In the genomic region with DNA sequence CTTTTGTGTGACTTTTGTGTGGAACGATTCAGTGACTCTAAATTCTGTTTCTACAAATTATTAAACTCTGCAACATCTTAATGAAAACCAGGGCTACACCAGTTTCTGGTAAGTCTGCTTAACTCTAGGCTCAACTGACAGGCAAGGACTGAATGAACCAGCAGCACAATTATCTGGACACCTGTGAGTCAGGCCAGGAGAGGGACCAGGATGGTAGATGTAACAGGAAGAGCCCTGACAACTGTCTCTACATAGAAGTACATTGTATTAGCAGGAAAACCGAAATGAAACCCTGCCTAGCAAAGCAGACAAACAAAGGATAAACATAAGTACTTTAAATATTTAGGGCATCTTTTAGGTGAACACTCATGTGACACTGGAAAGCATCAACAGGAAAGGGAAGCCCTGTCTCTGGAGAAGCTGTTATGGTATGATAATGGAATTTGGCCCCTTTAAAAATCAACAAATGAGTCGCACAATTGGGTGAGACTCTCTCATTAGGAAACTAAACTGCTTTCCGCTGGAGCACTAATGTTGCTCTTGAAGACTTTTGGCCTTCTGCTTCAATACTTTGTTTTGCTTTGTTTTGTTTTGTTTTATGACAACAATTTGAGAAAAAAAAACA, we compare ENCODE assay signal across 9 mouse cellular contexts. TPM values are rescaled to one million over a fixed set of nuclear protein-coding genes. Genes with fewer than 3 reads are reported as not detected.
DNase-seq lines count a peak whose midpoint lies in the region; ATAC-seq and TF ChIP-seq lines count a peak whose summit lies in the region.
"Had no signal": no experiment of that assay in that cellular context is flagged by ENCODE, and none has a peak within 500 bp of the region (broad histone marks: within the 10 kb centered on the region; RNA-seq: fewer than 3 reads in every experiment).

No protein-coding gene starts in this region.

- no peak for TF ChIP-seq POLR2A in MEL (IDR thresholded peaks at IDR 0.05; ENCODE audit: control insufficient read depth in 1 of 2, insufficient read depth in 1 of 2, low read depth in 1 of 2, low read length in 2 of 2, poor library complexity in 1 of 2)

- H3K4me3 ChIP-seq in MEL (ENCODE audit: control insufficient read depth in 1 of 2, insufficient read depth in 1 of 2, low read depth in 2 of 2, low read length in 2 of 2) = peak overlapping the region; percentile 44 to 82
- peak overlapping the region; percentile 94 for H3K4me3 ChIP-seq in hindbrain, embryonic 15.5 days
- peak overlapping the region; percentile 80 for H3K4me3 ChIP-seq in midbrain, embryonic 10.5 days

- peaks cover 0 to 41% of the 10 kb centered on the region in 2 experiments; a peak in 2 of 4 replicates for H3K36me3 ChIP-seq in MEL (ENCODE audit: control insufficient read depth in 1 of 2, insufficient read depth in 2 of 2, low read length in 2 of 2)
- no peaks in the 10 kb centered on the region for H3K36me3 ChIP-seq in hindbrain, embryonic 15.5 days
- H3K36me3 ChIP-seq in midbrain, embryonic 10.5 days = peaks cover 2% of the 10 kb centered on the region; the same call in 1 of the 2 replicates

- H3K9ac ChIP-seq in MEL (ENCODE audit: control insufficient read depth, low read depth, low read length, poor library complexity, severe bottlenecking) = peak overlapping the region; percentile 92
- H3K9ac ChIP-seq in hindbrain, embryonic 15.5 days = no peak overlapping the region

- WGBS in hindbrain, embryonic 15.5 days = 34% methylated on average over 4 of the region's 4 CpGs
- WGBS in midbrain, embryonic 10.5 days = 57% methylated on average over 4 of the region's 4 CpGs

- TF ChIP-seq RAD21 in MEL (IDR thresholded peaks at IDR 0.05; ENCODE audit: low read depth, low read length) = no peak

- ATAC-seq in hindbrain, embryonic 15.5 days (ENCODE audit: low FRiP score, low read depth) = no peak

- H3K27me3 ChIP-seq in MEL (ENCODE audit: control insufficient read depth in 1 of 2, insufficient read depth in 2 of 2, low read length in 2 of 2) = no peaks in the 10 kb centered on the region
- no peaks in the 10 kb centered on the region for H3K27me3 ChIP-seq in hindbrain, embryonic 15.5 days
- H3K27me3 ChIP-seq in midbrain, embryonic 10.5 days (ENCODE audit: low read depth, poor library complexity, severe bottlenecking) = no peaks in the 10 kb centered on the region

- DNase-seq in MEL (ENCODE audit: low read depth, low spot score) = peak; percentile 72
- DNase-seq in c-Kit-positive CD71-positive TER-119-positive erythroid progenitor cells, embryonic 14.5 days (ENCODE audit: low spot score) = peak; percentile 27
- no peak for DNase-seq in midbrain, embryonic 10.5 days (ENCODE audit: low spot score)
- no peak for DNase-seq in left cerebral cortex, adult 9 months (ENCODE audit: low spot score in 2 of 2)
- DNase-seq in kidney, adult 8-10 months = no peak
- DNase-seq in ovary, postnatal 10 days (ENCODE audit: low spot score) = no peak
- DNase-seq: cerebellum, postnatal 25 days; right cerebral cortex, postnatal 25 days had no signal

- TF ChIP-seq CTCF in MEL (IDR thresholded peaks at IDR 0.05 in 2 of 3, conservative IDR thresholded peaks at IDR 0.05 in 1 of 3; ENCODE audit: control insufficient read depth in 1 of 3, insufficient read depth in 1 of 3, low read depth in 2 of 3, low read length in 3 of 3, poor library complexity in 1 of 3, severe bottlenecking in 1 of 3) = no peak

- H3K27ac ChIP-seq in MEL (ENCODE audit: control insufficient read depth, low read depth, low read length) = peak overlapping the region; percentile 58
- no peak overlapping the region for H3K27ac ChIP-seq in hindbrain, embryonic 15.5 days (replicated peaks)
- H3K27ac ChIP-seq in midbrain, embryonic 10.5 days (replicated peaks) = no peak overlapping the region

- peak overlapping the region; percentile 83 for H3K4me2 ChIP-seq in hindbrain, embryonic 15.5 days

- peak; percentile 55 to 73; a peak in 3 of 4 replicates for TF ChIP-seq EP300 in MEL (IDR thresholded peaks at IDR 0.05; ENCODE audit: low read depth in 1 of 2, low read length in 2 of 2)

- H3K79me2 ChIP-seq in MEL (ENCODE audit: control insufficient read depth, insufficient read depth, low read length, poor library complexity) = peaks cover 38% of the 10 kb centered on the region

- H3K4me1 ChIP-seq in MEL (ENCODE audit: control insufficient read depth in 1 of 2, insufficient read depth in 2 of 2, low read length in 2 of 2) = peaks cover 11 to 24% of the 10 kb centered on the region in 2 experiments
- peaks cover 47% of the 10 kb centered on the region for H3K4me1 ChIP-seq in hindbrain, embryonic 15.5 days (replicated peaks)
- H3K4me1 ChIP-seq in midbrain, embryonic 10.5 days = peaks cover 43% of the 10 kb centered on the region

- no peaks in the 10 kb centered on the region for H3K9me3 ChIP-seq in MEL (replicated peaks; ENCODE audit: insufficient read depth, low read length)
- H3K9me3 ChIP-seq in hindbrain, embryonic 15.5 days = no peaks in the 10 kb centered on the region
- H3K9me3 ChIP-seq in midbrain, embryonic 10.5 days (replicated peaks) = no peaks in the 10 kb centered on the region

TF ChIP-seq in MEL, 35 proteins besides CTCF, POLR2A, EP300 and RAD21:
- TF ChIP-seq USF2 (IDR thresholded peaks at IDR 0.05; ENCODE audit: borderline replicate concordance in 1 of 2, insufficient read depth in 1 of 2, low read depth in 1 of 2, low read length in 2 of 2) = no peak
- peak; percentile 66 for TF ChIP-seq ETS1 (IDR thresholded peaks at IDR 0.05; ENCODE audit: low read depth, low read length)
- no peak for TF ChIP-seq ELF1 (IDR thresholded peaks at IDR 0.05; ENCODE audit: low read depth, low read length)
- peak; percentile 54; the same call in 1 of the 2 replicates for TF ChIP-seq TCF12 (IDR thresholded peaks at IDR 0.05; ENCODE audit: low read depth, low read length)
- TF ChIP-seq MXI1 (IDR thresholded peaks at IDR 0.05; ENCODE audit: low read depth, low read length) = peak; percentile 53
- TF ChIP-seq SIN3A (IDR thresholded peaks at IDR 0.05; ENCODE audit: low read length) = peak; percentile 62
- no peak for TF ChIP-seq TBP (IDR thresholded peaks at IDR 0.05; ENCODE audit: low read depth, low read length)
- TF ChIP-seq ZC3H11A (IDR thresholded peaks at IDR 0.05; ENCODE audit: low read depth, low read length) = no peak
- no peak for TF ChIP-seq NELFE (IDR thresholded peaks at IDR 0.05; ENCODE audit: low read depth, low read length)
- TF ChIP-seq JUND (IDR thresholded peaks at IDR 0.05; ENCODE audit: low read depth, low read length) = no peak
- 0 out of 2 replicates have a peak, but pooled peaks have one; percentile 7 for TF ChIP-seq RCOR1 (IDR thresholded peaks at IDR 0.05; ENCODE audit: low read depth, low read length)
- TF ChIP-seq TAL1 (IDR thresholded peaks at IDR 0.05; ENCODE audit: low read length) = peak; percentile 83
- TF ChIP-seq KAT2A (conservative IDR thresholded peaks at IDR 0.05; ENCODE audit: low read depth, low read length) = no peak
- 0 out of 2 replicates have a peak, but pooled peaks have one; percentile 86 for TF ChIP-seq CHD1 (IDR thresholded peaks at IDR 0.05; ENCODE audit: low read depth, low read length)
- peak; percentile 53; the same call in 1 of the 2 replicates for TF ChIP-seq USF1 (IDR thresholded peaks at IDR 0.05; ENCODE audit: low read depth, low read length)
- TF ChIP-seq HCFC1 (IDR thresholded peaks at IDR 0.05; ENCODE audit: low read depth, low read length) = no peak
- no peak for TF ChIP-seq UBTF (IDR thresholded peaks at IDR 0.05; ENCODE audit: borderline replicate concordance, insufficient read depth, low read depth, low read length)
- peak; percentile 37; the same call in 1 of the 2 replicates for TF ChIP-seq BHLHE40 (IDR thresholded peaks at IDR 0.05; ENCODE audit: borderline replicate concordance, low read depth, low read length)
- TF ChIP-seq GATA1 (IDR thresholded peaks at IDR 0.05; ENCODE audit: low read depth, low read length) = peak; percentile 47; the same call in 1 of the 2 replicates
- TF ChIP-seq CHD2 (IDR thresholded peaks at IDR 0.05; ENCODE audit: low read length) = no peak

RNA-seq across cellular contexts. Expression of a gene that starts 3.3 kb away (rescaled TPM):
- 11.8 and 14.8 TPM in 2 replicates for total RNA-seq in MEL (2012; rRNA removed)
- 10 to 100 TPM; 14.7 to 33.5 TPM for polyA plus RNA-seq in MEL (2012; ENCODE audit: insufficient read depth in 1 of 2, insufficient read length in 2 of 2, low read depth in 1 of 2, low replicate concordance in 2 of 2, missing spikeins in 1 of 2)
- polyA plus RNA-seq in hindbrain, embryonic 15.5 days (2015; fragmentation: Nextera tagmentation; extraction: Ambion mirVana) = 18.5 and 20.3 TPM in 2 replicates
- polyA plus RNA-seq in midbrain, embryonic 10.5 days (2016; fragmentation: Nextera tagmentation; extraction: Ambion mirVana) = 7.3 and 7.8 TPM in 2 replicates

RNA-seq across cellular contexts. Expression of a gene that starts 12.6 kb away (rescaled TPM):
- 0.42 and 0.62 TPM in 2 replicates for total RNA-seq in MEL (2012; rRNA removed)
- 1 to 10 TPM in 1 of 2 experiments, not detected in 1; 2.0 TPM for polyA plus RNA-seq in MEL (2012; ENCODE audit: insufficient read depth in 1 of 2, insufficient read length in 2 of 2, low read depth in 1 of 2, low replicate concordance in 2 of 2, missing spikeins in 1 of 2)
- 7.2 and 10.0 TPM in 2 replicates for polyA plus RNA-seq in hindbrain, embryonic 15.5 days (2015; fragmentation: Nextera tagmentation; extraction: Ambion mirVana)
- 12.6 and 16.3 TPM in 2 replicates for polyA plus RNA-seq in midbrain, embryonic 10.5 days (2016; fragmentation: Nextera tagmentation; extraction: Ambion mirVana)

Comparison
In these comparisons a context has a peak if more than half of its experiments do, and no peak if none do; other contexts are left out.
1. DNase-seq: peak in MEL (single experiment) and c-Kit-positive CD71-positive TER-119-positive erythroid progenitor cells, embryonic 14.5 days (single experiment); none in midbrain, embryonic 10.5 days (single experiment), left cerebral cortex, adult 9 months (0 of 2), kidney, adult 8-10 months (0 of 2) and ovary, postnatal 10 days (single experiment).
2. Peak in every context shown above with its lines, with median percentiles within 50 percentile points of each other: H3K4me3 ChIP-seq.